In genomic region chr12:12232097-12232496, GRCm38 (mm10) we compare ENCODE assay signal across 26 mouse cellular contexts.
"Had no signal": no experiment of that assay in that cellular context is flagged by ENCODE, and none has a peak within 500 bp of the region (broad histone marks: within the 10 kb centered on the region; RNA-seq: fewer than 3 reads in every experiment).

No protein-coding gene starts in this region.

- H3K27ac ChIP-seq: gastrocnemius, adult 2 months; heart, embryonic 10.5 days; hindbrain, embryonic 10.5 days; hindbrain, embryonic 12.5 days; hindbrain, embryonic 14.5 days; intestine, embryonic 15.5 days; layer of hippocampus, adult 2 months; limb, embryonic 10.5 days; limb, embryonic 12.5 days; liver, embryonic 13.5 days had no signal

- H3K27me3 ChIP-seq: heart, embryonic 12.5 days; hindbrain, embryonic 12.5 days; intestine, embryonic 15.5 days; limb, embryonic 12.5 days; liver, embryonic 13.5 days had no signal

- DNase-seq: gastrocnemius, adult 2 months; gastrocnemius, postnatal 10 days; gastrocnemius, postnatal 25 days; heart, adult 18-20 months; heart, postnatal 10 days; heart, postnatal 4 days; kidney, adult 18-20 months; kidney, adult 8-10 months; kidney, postnatal 10 days; kidney, postnatal 25 days; kidney, postnatal 4 days; liver; liver, embryonic 13.5 days had no signal

- H3K4me2 ChIP-seq: heart, embryonic 12.5 days; hindbrain, embryonic 12.5 days; hindbrain, embryonic 14.5 days; intestine, embryonic 15.5 days; limb, embryonic 12.5 days; liver, embryonic 11.5 days; liver, embryonic 13.5 days had no signal

- H3K36me3 ChIP-seq: heart, embryonic 10.5 days; heart, embryonic 12.5 days; hindbrain, embryonic 10.5 days; hindbrain, embryonic 12.5 days; intestine, embryonic 15.5 days; limb, embryonic 10.5 days; limb, embryonic 12.5 days; liver, embryonic 13.5 days had no signal

- H3K4me3 ChIP-seq: gastrocnemius, adult 2 months; heart, embryonic 10.5 days; heart, embryonic 12.5 days; hindbrain, embryonic 10.5 days; hindbrain, embryonic 12.5 days; intestine, embryonic 15.5 days; layer of hippocampus, adult 2 months; limb, embryonic 10.5 days; limb, embryonic 12.5 days; liver, embryonic 13.5 days had no signal

- H3K9me3 ChIP-seq: heart, embryonic 10.5 days; heart, embryonic 12.5 days; hindbrain, embryonic 10.5 days; hindbrain, embryonic 12.5 days; intestine, embryonic 15.5 days; limb, embryonic 10.5 days; limb, embryonic 12.5 days; liver, embryonic 13.5 days had no signal

- H3K9ac ChIP-seq: heart, embryonic 12.5 days; hindbrain, embryonic 12.5 days; hindbrain, embryonic 14.5 days; intestine, embryonic 15.5 days; limb, embryonic 12.5 days; liver, embryonic 13.5 days had no signal

- ATAC-seq: hindbrain, embryonic 16.5 days; inflammation-experienced regulatory T-cells, adult 6 months; intestine, embryonic 15.5 days; intestine, postnatal 0 days had no signal

- H3K4me1 ChIP-seq: heart, embryonic 12.5 days; hindbrain, embryonic 10.5 days; intestine, embryonic 15.5 days; limb, embryonic 10.5 days; limb, embryonic 12.5 days; liver, embryonic 13.5 days had no signal
